Mouse (Mus musculus): ENCODE measurements at regions not wholly inside any gene's neighbourhood (a gene's known extent, or its start where the extent isn't known, plus 50 kb on each side); places are given as distances from the start of the nearest gene placed in this dataset.

DNA sequence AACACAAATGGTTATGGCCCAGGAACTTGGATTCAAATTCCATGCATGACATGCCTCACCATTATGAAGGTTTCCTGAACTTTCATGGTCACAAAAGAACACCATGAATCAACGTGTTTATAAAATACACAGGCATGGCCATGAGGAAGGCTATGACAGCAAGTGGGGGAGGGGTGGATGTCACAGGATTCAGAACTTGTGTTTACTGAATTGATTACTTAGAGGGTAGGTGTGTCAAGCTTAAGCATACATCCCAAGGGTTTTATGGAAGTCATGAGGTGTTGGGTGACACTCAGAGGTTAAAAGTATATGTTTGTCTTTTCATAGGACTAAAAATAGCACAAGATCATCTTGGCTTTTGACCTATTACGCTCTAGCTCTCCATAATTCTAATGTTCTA, 61.3 kb upstream of the Insig1 start:
- TF ChIP-seq JUND (IDR thresholded peaks at IDR 0.05; ENCODE audit: low read depth, low read length) (no peak), HCFC1 (IDR thresholded peaks at IDR 0.05; ENCODE audit: low read depth, low read length) (no peak), TBP (IDR thresholded peaks at IDR 0.05; ENCODE audit: low read depth, low read length) (no peak), MAZ (IDR thresholded peaks at IDR 0.05; ENCODE audit: low read depth, low read length) (no peak), E2F4 (IDR thresholded peaks at IDR 0.05; ENCODE audit: borderline replicate concordance, low read depth, low read length) (no peak)

All from MEL (cell line).